ENCODE assay signal across 22 mouse cellular contexts in genomic region chr1:57301260-57301979, GRCm38 (mm10).
"Had no signal": no experiment of that assay in that cellular context is flagged by ENCODE, and none has a peak within 500 bp of the region (broad histone marks: within the 10 kb centered on the region; RNA-seq: fewer than 3 reads in every experiment).

No protein-coding gene starts in this region.

- DNase-seq: kidney, postnatal 14 days; kidney, postnatal 4 days; liver; lung, adult 18-20 months; lung, postnatal 10 days; lung, postnatal 36 days; retina, postnatal 1 day; right cerebral cortex, postnatal 25 days; spleen, adult 18-20 months; thymus, postnatal 25 days had no signal

- H3K4me1 ChIP-seq: limb, embryonic 10.5 days; limb, embryonic 13.5 days; liver, embryonic 12.5 days; liver, embryonic 15.5 days; lung, embryonic 15.5 days; megakaryocyte, embryonic 14.5 days; midbrain, embryonic 10.5 days; midbrain, embryonic 13.5 days; neural tube, embryonic 13.5 days; stomach, embryonic 15.5 days had no signal

- H3K36me3 ChIP-seq: limb, embryonic 10.5 days; limb, embryonic 13.5 days; liver, embryonic 12.5 days; liver, embryonic 15.5 days; lung, embryonic 15.5 days; midbrain, embryonic 10.5 days; midbrain, embryonic 13.5 days; neural tube, embryonic 13.5 days; stomach, embryonic 15.5 days had no signal

- H3K4me2 ChIP-seq: limb, embryonic 13.5 days; liver, embryonic 12.5 days; liver, embryonic 15.5 days; lung, embryonic 15.5 days; midbrain, embryonic 13.5 days; neural tube, embryonic 13.5 days; stomach, embryonic 15.5 days had no signal

- H3K9me3 ChIP-seq: limb, embryonic 10.5 days; liver, embryonic 12.5 days; liver, embryonic 15.5 days; lung, embryonic 15.5 days; megakaryocyte, embryonic 14.5 days; midbrain, embryonic 10.5 days; midbrain, embryonic 13.5 days; neural tube, embryonic 13.5 days; stomach, embryonic 15.5 days had no signal

- H3K4me3 ChIP-seq: limb, embryonic 10.5 days; limb, embryonic 13.5 days; liver, embryonic 12.5 days; liver, embryonic 15.5 days; lung, embryonic 15.5 days; megakaryocyte, embryonic 14.5 days; midbrain, embryonic 10.5 days; midbrain, embryonic 13.5 days; myocyte; neural tube, embryonic 13.5 days; stomach, embryonic 15.5 days had no signal

- H3K27me3 ChIP-seq: limb, embryonic 13.5 days; liver, embryonic 12.5 days; liver, embryonic 15.5 days; lung, embryonic 15.5 days; megakaryocyte, embryonic 14.5 days; midbrain, embryonic 13.5 days; neural tube, embryonic 13.5 days; stomach, embryonic 15.5 days had no signal

- ATAC-seq: liver, embryonic 12.5 days; midbrain, embryonic 13.5 days; midbrain, embryonic 16.5 days had no signal

- H3K9ac ChIP-seq: limb, embryonic 13.5 days; liver, embryonic 12.5 days; liver, embryonic 15.5 days; lung, embryonic 15.5 days; midbrain, embryonic 13.5 days; neural tube, embryonic 13.5 days; stomach, embryonic 15.5 days had no signal

- H3K27ac ChIP-seq: limb, embryonic 10.5 days; limb, embryonic 13.5 days; liver, embryonic 12.5 days; liver, embryonic 15.5 days; lung, embryonic 15.5 days; midbrain, embryonic 10.5 days; midbrain, embryonic 13.5 days; neural tube, embryonic 13.5 days; stomach, embryonic 15.5 days had no signal
